Mouse (Mus musculus) limb, embryonic 15.5 days (tissue): ENCODE measurements around the gene Spata18. TPM values are rescaled to one million over a fixed set of nuclear protein-coding genes. Genes with fewer than 3 reads are reported as not detected.

Experiments used
- ATAC-seq: fragments of 200-750 bp; cut with Nextera tagmentation; 2 replicates; pipeline ENCODE4 v1.8.0; 2017; ENCODE audit warnings: low read depth, moderate TSS enrichment; ENCODE audit not compliant: insufficient number of reproducible peaks, low FRiP score, low TSS enrichment
- H3K27ac ChIP-seq: fragments of 300-500 bp; sonication (generic); 2 replicates; pipeline ENCODE4 v1.5.1; 2015; ENCODE audit warnings: moderate library complexity, mild to moderate bottlenecking, inconsistent platforms
- H3K27me3 ChIP-seq: fragments of 300-500 bp; sonication (generic); 2 replicates; pipeline ENCODE4 v1.6.1; 2015; ENCODE audit warnings: inconsistent platforms
- H3K36me3 ChIP-seq: fragments of 300-500 bp; sonication (generic); 2 replicates; pipeline ENCODE4 v1.6.1; 2015; ENCODE audit warnings: inconsistent platforms
- H3K4me1 ChIP-seq: fragments of 300-500 bp; sonication (generic); 2 replicates; pipeline ENCODE4 v1.6.1; 2015; ENCODE audit warnings: inconsistent platforms
- H3K4me2 ChIP-seq: fragments of 300-500 bp; sonication (generic); 2 replicates; pipeline ENCODE4 v1.6.1; 2015; ENCODE audit warnings: mild to moderate bottlenecking, inconsistent platforms
- H3K4me3 ChIP-seq: fragments of 300-500 bp; sonication (generic); 2 replicates; pipeline ENCODE4 v1.5.1; 2015; ENCODE audit warnings: mild to moderate bottlenecking, inconsistent platforms
- H3K9ac ChIP-seq: fragments of 300-500 bp; sonication (generic); 2 replicates; pipeline ENCODE4 v1.6.1; 2015; ENCODE audit warnings: inconsistent platforms
- H3K9me3 ChIP-seq: fragments of 300-500 bp; sonication (generic); 2 replicates; pipeline ENCODE4 v1.6.1; 2016; ENCODE audit warnings: inconsistent platforms
- WGBS: fragments of 180-500 bp; shearing (Covaris S2); methylation state at CpG from one replicate; pipeline ENCODE4 v1.1.7; 2015; 5-methylcytosine and 5-hydroxymethylcytosine counted together
- polyA plus RNA-seq: library from polyadenylated mRNA; unstranded; fragments of >200 nt; fragmentation: Nextera tagmentation; extraction: Ambion mirVana; gene quantifications from 2 replicates; pipeline ENCODE4 v1.2.1, GENCODE M21; 2015

The Spata18 gene
- polyA plus RNA-seq, 1 experiment from 2014 or later: 1.1 TPM

GRCm38 (mm10) chr5:73694254-73695015, 43.3 kb downstream of the Spata18 start:
- H3K9ac ChIP-seq: no peak overlapping the region
- 25% methylated on average over 4 of the region's 4 CpGs for WGBS
- H3K4me1 ChIP-seq: peaks cover 9% of the 10 kb centered on the region
- H3K4me3 ChIP-seq: no peak overlapping the region
- ATAC-seq: peak; percentile 72
- peak overlapping the region; percentile 59 for H3K27ac ChIP-seq
- H3K27me3 ChIP-seq: no peaks in the 10 kb centered on the region
- no peak overlapping the region for H3K4me2 ChIP-seq
- no peaks in the 10 kb centered on the region for H3K9me3 ChIP-seq
- no peaks in the 10 kb centered on the region for H3K36me3 ChIP-seq

GRCm38 (mm10) chr5:73697700-73698099, 46.5 kb downstream of the Spata18 start:
- Histone ChIP-seq H3K36me3 (no peaks in the 10 kb centered on the region), H3K27ac (no peak overlapping the region), H3K9me3 (no peaks in the 10 kb centered on the region), H3K4me3 (no peak overlapping the region), H3K9ac (no peak overlapping the region), H3K27me3 (no peaks in the 10 kb centered on the region), H3K4me1 (peaks cover 23% of the 10 kb centered on the region), H3K4me2 (no peak overlapping the region)
- 74% methylated on average over 4 of the region's 4 CpGs for WGBS
- ATAC-seq: no peak

- Histone ChIP-seq H3K27ac (peak overlapping the region; percentile 92), H3K9me3 (no peaks in the 10 kb centered on the region), H3K36me3 (no peaks in the 10 kb centered on the region), H3K4me1 (peaks cover 34% of the 10 kb centered on the region), H3K27me3 (no peaks in the 10 kb centered on the region), H3K4me3 (no peak overlapping the region), H3K9ac (no peak overlapping the region), H3K4me2 (no peak overlapping the region)
- no peak for ATAC-seq
- 48% methylated on average over 17 of the region's 17 CpGs for WGBS
Measured at GRCm38 (mm10) chr5:73701063-73701890, 50.1 kb downstream of the Spata18 start.

GRCm38 (mm10) chr5:73701946-73702710, 50.9 kb downstream of the Spata18 start:
- Histone ChIP-seq H3K9ac (no peak overlapping the region), H3K4me2 (no peak overlapping the region), H3K4me1 (peaks cover 34% of the 10 kb centered on the region), H3K9me3 (no peaks in the 10 kb centered on the region), H3K4me3 (no peak overlapping the region), H3K27ac (peak overlapping the region; percentile 92), H3K27me3 (no peaks in the 10 kb centered on the region), H3K36me3 (no peaks in the 10 kb centered on the region)
- ATAC-seq: peak; percentile 69
- WGBS: 45% methylated on average over 12 of the region's 12 CpGs

GRCm38 (mm10) chr5:73703096-73703495, 51.9 kb downstream of the Spata18 start:
- H3K36me3 ChIP-seq: no peaks in the 10 kb centered on the region
- H3K4me1 ChIP-seq: peaks cover 34% of the 10 kb centered on the region
- ATAC-seq: no peak
- WGBS: 94% methylated on average over 4 of the region's 4 CpGs
- no peak overlapping the region for H3K4me2 ChIP-seq
- no peak overlapping the region for H3K9ac ChIP-seq
- H3K9me3 ChIP-seq: no peaks in the 10 kb centered on the region
- H3K27me3 ChIP-seq: no peaks in the 10 kb centered on the region
- no peak overlapping the region for H3K4me3 ChIP-seq
- peak overlapping the region; percentile 92 for H3K27ac ChIP-seq

- Histone ChIP-seq H3K9ac (no peak overlapping the region), H3K27ac (peak overlapping the region; percentile 92; the same call in 1 of the 2 replicates), H3K9me3 (no peaks in the 10 kb centered on the region), H3K27me3 (no peaks in the 10 kb centered on the region), H3K36me3 (no peaks in the 10 kb centered on the region), H3K4me1 (peaks cover 36% of the 10 kb centered on the region), H3K4me2 (no peak overlapping the region), H3K4me3 (no peak overlapping the region)
- ATAC-seq: no peak
- WGBS: 43% methylated on average over 14 of the region's 14 CpGs
Measured at GRCm38 (mm10) chr5:73704263-73704662, 53.1 kb downstream of the Spata18 start.

- Histone ChIP-seq H3K27ac (no peak overlapping the region), H3K36me3 (no peaks in the 10 kb centered on the region), H3K9ac (no peak overlapping the region), H3K4me1 (peaks cover 36% of the 10 kb centered on the region), H3K4me2 (no peak overlapping the region), H3K9me3 (no peaks in the 10 kb centered on the region), H3K27me3 (no peaks in the 10 kb centered on the region), H3K4me3 (no peak overlapping the region)
- no peak for ATAC-seq
- WGBS: 72% methylated on average over 8 of the region's 8 CpGs
Measured at GRCm38 (mm10) chr5:73704757-73705156, 53.6 kb downstream of the Spata18 start.

GRCm38 (mm10) chr5:73705290-73705689, 54.1 kb downstream of the Spata18 start:
- Histone ChIP-seq H3K27me3 (no peaks in the 10 kb centered on the region), H3K4me1 (peaks cover 36% of the 10 kb centered on the region), H3K4me3 (no peak overlapping the region), H3K9ac (no peak overlapping the region), H3K4me2 (no peak overlapping the region), H3K27ac (peak overlapping the region; percentile 57; the same call in 1 of the 2 replicates), H3K36me3 (no peaks in the 10 kb centered on the region), H3K9me3 (no peaks in the 10 kb centered on the region)
- WGBS: 25% methylated on average over 5 of the region's 5 CpGs
- no peak for ATAC-seq

- H3K4me1 ChIP-seq: peaks cover 18% of the 10 kb centered on the region
- H3K36me3 ChIP-seq: no peaks in the 10 kb centered on the region
- H3K9ac ChIP-seq: no peak overlapping the region
- H3K4me3 ChIP-seq: no peak overlapping the region
- 46% methylated on average over 7 of the region's 7 CpGs for WGBS
- peak; percentile 67; the same call in 1 of the 2 replicates for ATAC-seq
- no peak overlapping the region for H3K4me2 ChIP-seq
- H3K27me3 ChIP-seq: no peaks in the 10 kb centered on the region
- H3K9me3 ChIP-seq: no peaks in the 10 kb centered on the region
- H3K27ac ChIP-seq: peak overlapping the region; percentile 84
Measured at GRCm38 (mm10) chr5:73712852-73713251, 61.7 kb downstream of the Spata18 start.

GRCm38 (mm10) chr5:73716941-73717340, 65.8 kb downstream of the Spata18 start:
- Histone ChIP-seq H3K36me3 (no peaks in the 10 kb centered on the region), H3K4me1 (peaks cover 24% of the 10 kb centered on the region; the same call in 1 of the 2 replicates), H3K27me3 (no peaks in the 10 kb centered on the region), H3K4me2 (no peak overlapping the region), H3K9ac (no peak overlapping the region), H3K4me3 (no peak overlapping the region), H3K27ac (no peak overlapping the region), H3K9me3 (no peaks in the 10 kb centered on the region)
- WGBS: 79% methylated on average over 2 of the region's 2 CpGs
- ATAC-seq: no peak

- Histone ChIP-seq H3K36me3 (no peaks in the 10 kb centered on the region), H3K4me2 (0 out of 2 replicates have a peak overlapping the region, but pooled peaks have one; percentile 20), H3K9me3 (no peaks in the 10 kb centered on the region), H3K4me3 (no peak overlapping the region), H3K27ac (peak overlapping the region; percentile 65), H3K4me1 (peaks cover 10% of the 10 kb centered on the region; the same call in 1 of the 2 replicates), H3K9ac (no peak overlapping the region), H3K27me3 (no peaks in the 10 kb centered on the region)
- ATAC-seq: peak; percentile 57; the same call in 1 of the 2 replicates
- WGBS: 38% methylated on average over 21 of the region's 21 CpGs
Measured at GRCm38 (mm10) chr5:73721682-73722282, 70.6 kb downstream of the Spata18 start.
